Mouse (Mus musculus) C2C12 (cell line): ENCODE measurements at regions not wholly inside any gene's neighbourhood (a gene's known extent, or its start where the extent isn't known, plus 50 kb on each side); places are given as distances from the start of the nearest gene placed in this dataset.

Experiments
- H3K27me3 ChIP-seq: one replicate; pipeline ENCODE4 v1.6.1; 2011; ENCODE audit not compliant: control insufficient read depth, insufficient read depth, insufficient read length
- H3K36me3 ChIP-seq: one replicate; pipeline ENCODE4 v1.6.1; 2011; ENCODE audit not compliant: control insufficient read depth, insufficient read depth
- H3K4me3 ChIP-seq: one replicate; pipeline ENCODE4 v1.5.1; 2011; ENCODE audit warnings: mild to moderate bottlenecking, control low read depth; ENCODE audit not compliant: poor library complexity, insufficient read depth, severe bottlenecking
- H3K79me2 ChIP-seq: one replicate; pipeline ENCODE4 v1.6.1; 2011; ENCODE audit not compliant: control insufficient read depth, insufficient read depth
- H3K79me3 ChIP-seq: one replicate; pipeline ENCODE4 v1.6.1; 2011; ENCODE audit warnings: low read depth, control low read depth
- H3ac ChIP-seq: one replicate; pipeline ENCODE3; 2011; ENCODE audit warnings: low read depth; ENCODE audit not compliant: control insufficient read depth, insufficient read length
- CEBPB ChIP-seq: IDR thresholded peaks from one replicate; pipeline ENCODE4 v1.6.1; 2011; ENCODE audit warnings: low read depth, mild to moderate bottlenecking, control low read depth, moderate library complexity
- CTCF ChIP-seq: IDR thresholded peaks from one replicate; pipeline ENCODE4 v1.5.1; 2011; ENCODE audit not compliant: control insufficient read depth, insufficient read depth, insufficient read length
- FOSL1 ChIP-seq: IDR thresholded peaks from one replicate; pipeline ENCODE4 v1.8.0; 2011; ENCODE audit warnings: mild to moderate bottlenecking, low read length; ENCODE audit not compliant: poor library complexity, insufficient read depth, severe bottlenecking
- MAX ChIP-seq: IDR thresholded peaks from one replicate; pipeline ENCODE4 v1.6.1; 2011; ENCODE audit warnings: mild to moderate bottlenecking, control low read depth
- MYOD1 ChIP-seq: IDR thresholded peaks from one replicate; pipeline ENCODE4 v1.6.1; 2011; ENCODE audit warnings: low read depth; ENCODE audit not compliant: control insufficient read depth, insufficient read length
- MYOG ChIP-seq: IDR thresholded peaks from one replicate; pipeline ENCODE4 v1.6.1; 2011; ENCODE audit not compliant: control insufficient read depth, insufficient read length; ENCODE audit errors: extremely low read depth
- USF1 ChIP-seq: IDR thresholded peaks from one replicate; pipeline ENCODE4 v1.6.1; 2011; ENCODE audit warnings: low read depth, mild to moderate bottlenecking, control low read depth, moderate library complexity

GRCm38 (mm10) chr2:180400514-180401019 is 55.5 kb upstream of the Slco4a1 start:
- Histone ChIP-seq H3K36me3 (no peaks in the 10 kb centered on the region), H3ac (no peak overlapping the region), H3K79me3 (no peaks in the 10 kb centered on the region), H3K79me2 (no peaks in the 10 kb centered on the region), H3K4me3 (no peak overlapping the region), H3K27me3 (peaks cover 52% of the 10 kb centered on the region)
- TF ChIP-seq CEBPB (no peak), CTCF (no peak), FOSL1 (no peak), MYOG (no peak), MYOD1 (no peak), MAX (no peak), USF1 (no peak)

GRCm38 (mm10) chr2:180399651-180400513 is 56.2 kb upstream of the Slco4a1 start:
- TF ChIP-seq MYOD1 (no peak), MAX (no peak), CTCF (no peak), FOSL1 (no peak), USF1 (no peak), MYOG (no peak), CEBPB (no peak)
- Histone ChIP-seq H3K79me2 (no peaks in the 10 kb centered on the region), H3ac (no peak overlapping the region), H3K36me3 (no peaks in the 10 kb centered on the region), H3K4me3 (no peak overlapping the region), H3K79me3 (no peaks in the 10 kb centered on the region), H3K27me3 (peaks cover 58% of the 10 kb centered on the region)

- Histone ChIP-seq H3K4me3 (no peak overlapping the region), H3ac (no peak overlapping the region), H3K27me3 (peaks cover 64% of the 10 kb centered on the region), H3K79me3 (no peaks in the 10 kb centered on the region), H3K36me3 (no peaks in the 10 kb centered on the region), H3K79me2 (no peaks in the 10 kb centered on the region)
- TF ChIP-seq CEBPB (no peak), MYOD1 (no peak), MAX (no peak), FOSL1 (no peak), MYOG (no peak), USF1 (no peak), CTCF (no peak)
These were observed 57.1 kb upstream of the Slco4a1 start for GRCm38 (mm10) chr2:180398851-180399447.

- TF ChIP-seq MYOG (no peak), CTCF (no peak), FOSL1 (no peak), MYOD1 (no peak), CEBPB (no peak), MAX (no peak), USF1 (no peak)
- Histone ChIP-seq H3K79me2 (no peaks in the 10 kb centered on the region), H3K4me3 (no peak overlapping the region), H3K27me3 (peaks cover 64% of the 10 kb centered on the region), H3ac (no peak overlapping the region), H3K79me3 (no peaks in the 10 kb centered on the region), H3K36me3 (no peaks in the 10 kb centered on the region)
These were observed 57.6 kb upstream of the Slco4a1 start for GRCm38 (mm10) chr2:180398481-180398754.

GRCm38 (mm10) chr2:180397723-180398480 is 58.1 kb upstream of the Slco4a1 start:
- Histone ChIP-seq H3K36me3 (no peaks in the 10 kb centered on the region), H3K79me2 (no peaks in the 10 kb centered on the region), H3ac (no peak overlapping the region), H3K79me3 (no peaks in the 10 kb centered on the region), H3K27me3 (peaks cover 64% of the 10 kb centered on the region), H3K4me3 (no peak overlapping the region)
- TF ChIP-seq MYOD1 (no peak), MYOG (no peak), MAX (no peak), CTCF (no peak), USF1 (no peak)
